Mouse (Mus musculus): Measurements from ENCODE around the gene Gm21818. TPM values are rescaled to one million over a fixed set of nuclear protein-coding genes. Genes with fewer than 3 reads are reported as not detected.
"Not testable (repeated sequence)": the region's sequence is repeated elsewhere in the genome, so short reads cannot be mapped to it uniquely, and the experiment has no call there.

Gene Gm21818
- polyA plus RNA-seq, 1 experiment from 2014 or later: not detected

DNA sequence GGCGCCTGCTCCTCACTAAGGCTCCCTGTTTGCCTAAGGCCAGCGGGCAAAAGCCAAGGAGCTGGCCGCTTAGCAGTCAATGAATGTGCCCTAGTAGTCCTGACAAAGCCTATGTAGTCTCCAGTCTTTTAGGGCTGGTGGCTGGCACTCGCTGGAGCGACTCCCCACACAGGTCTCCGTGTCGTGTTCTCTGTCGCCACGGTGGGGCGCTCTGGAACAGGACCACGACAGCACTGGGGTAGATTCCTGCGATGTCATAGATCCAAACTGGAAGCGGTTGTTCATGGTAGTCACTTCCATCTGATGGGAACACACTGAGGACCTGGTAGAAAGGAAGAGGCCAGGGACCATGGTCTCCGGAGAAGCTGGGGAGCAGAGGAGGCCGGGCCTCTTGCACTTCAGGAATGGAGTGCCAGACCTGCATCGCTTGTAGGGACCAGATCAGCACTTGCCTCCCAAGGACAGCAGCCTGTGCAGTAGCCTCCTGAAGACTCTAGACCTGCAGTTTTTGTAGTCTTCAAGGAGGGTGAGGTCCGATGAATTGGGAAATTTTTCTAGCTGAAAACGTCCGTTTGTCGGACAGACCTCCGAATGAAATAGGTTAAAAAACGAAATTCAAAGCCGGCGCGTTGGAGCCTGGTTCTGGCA is 50.9 kb downstream of the Gm21818 start:
- not testable (repeated sequence) for H3K27ac ChIP-seq (ENCODE audit: low read length); H3K27me3 ChIP-seq (ENCODE audit: control insufficient read depth, insufficient read depth, low read depth, low read length); H3K36me3 ChIP-seq (ENCODE audit: control insufficient read depth, insufficient read depth, low read length); H3K4me3 ChIP-seq (ENCODE audit: low read depth, low read length); H3K9ac ChIP-seq (ENCODE audit: low read depth, low read length); H3K4me1 ChIP-seq (ENCODE audit: control insufficient read depth, insufficient read depth, low read length); ATAC-seq; H3K4me2 ChIP-seq (ENCODE audit: low read length); H3K9me3 ChIP-seq (replicated peaks; ENCODE audit: control insufficient read depth, low read length, poor library complexity, severe bottlenecking)
- 93% methylated on average over 16 of the region's 25 CpGs for WGBS

Other genes starting within 250 kb of the Gm21818 start
- not detected in 2 replicates for gene Gm21761, start 243.2 kb upstream of the Gm21818 start, polyA plus RNA-seq (2015; fragmentation: Nextera tagmentation; extraction: Ambion mirVana)
- gene B020031M17Rik, start 221.6 kb upstream of the Gm21818 start, polyA plus RNA-seq (2015; fragmentation: Nextera tagmentation; extraction: Ambion mirVana): not detected in 2 replicates
- gene Gm36079, start 145.4 kb upstream of the Gm21818 start, polyA plus RNA-seq (2015; fragmentation: Nextera tagmentation; extraction: Ambion mirVana): not detected in 2 replicates
- gene Gm21188, start 120.2 kb upstream of the Gm21818 start, polyA plus RNA-seq (2015; fragmentation: Nextera tagmentation; extraction: Ambion mirVana): not detected in 2 replicates
- not detected in 2 replicates for gene Gm20767, start 32.2 kb upstream of the Gm21818 start, polyA plus RNA-seq (2015; fragmentation: Nextera tagmentation; extraction: Ambion mirVana)
- not detected in 2 replicates for gene Gm21762, start 43.5 kb downstream of the Gm21818 start, polyA plus RNA-seq (2015; fragmentation: Nextera tagmentation; extraction: Ambion mirVana)
- not detected in 2 replicates for gene Gm21731, start 66.7 kb downstream of the Gm21818 start, polyA plus RNA-seq (2015; fragmentation: Nextera tagmentation; extraction: Ambion mirVana)
- gene AF067061, start 90.7 kb downstream of the Gm21818 start, polyA plus RNA-seq (2015; fragmentation: Nextera tagmentation; extraction: Ambion mirVana): not detected in 2 replicates
- not detected in 2 replicates for gene BC147527, start 128.0 kb downstream of the Gm21818 start, polyA plus RNA-seq (2015; fragmentation: Nextera tagmentation; extraction: Ambion mirVana)
- gene Tcstv3, start 144.4 kb downstream of the Gm21818 start, polyA plus RNA-seq (2015; fragmentation: Nextera tagmentation; extraction: Ambion mirVana): not detected in 2 replicates

Data from midbrain, embryonic 16.5 days (tissue).